Mouse (Mus musculus): ENCODE results near the gene Adh4. TPM values are rescaled to one million over a fixed set of nuclear protein-coding genes. Genes with fewer than 3 reads are reported as not detected.
A peak's percentile ranks its signal among the peaks of the same experiment; 100 is the strongest.
"Not testable (repeated sequence)": the region's sequence is repeated elsewhere in the genome, so short reads cannot be mapped to it uniquely, and the experiment has no call there.

Gene Adh4
- polyA plus RNA-seq (2015; fragmentation: Nextera tagmentation; extraction: Ambion mirVana): not detected in 2 replicates

DNA sequence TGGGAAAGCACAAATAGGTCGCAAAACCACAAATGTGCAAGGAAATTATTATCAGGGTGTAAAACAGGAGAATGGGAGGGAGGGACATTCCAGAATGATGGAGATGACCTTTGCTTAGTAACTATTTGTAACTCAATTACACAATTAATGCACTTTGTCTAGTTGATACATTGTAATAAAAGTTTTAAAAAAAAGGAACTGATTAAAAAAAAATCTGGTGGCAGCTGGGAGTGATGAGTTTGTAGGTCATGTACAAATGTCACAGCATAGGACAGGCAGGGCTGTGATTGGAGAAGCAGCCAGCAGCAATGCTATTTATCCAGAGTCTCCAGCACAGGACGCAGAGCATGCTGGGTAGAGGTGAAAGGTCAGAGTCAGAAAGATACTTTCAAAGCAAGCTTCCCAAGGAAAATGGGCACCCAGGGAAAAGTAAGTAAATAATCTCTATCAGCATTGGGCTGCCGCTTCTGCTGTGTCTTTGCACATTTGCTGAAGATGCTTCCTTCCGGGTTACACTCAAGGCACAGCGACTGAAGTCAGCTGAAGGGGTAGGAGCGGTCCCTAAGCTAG, at the start of gene Adh4:
Gene Adh4 (plus strand): TSS at position 346 of the 570 bp plus-strand sequence.
- DNase-seq (ENCODE audit: low spot score): no peak

DNA sequence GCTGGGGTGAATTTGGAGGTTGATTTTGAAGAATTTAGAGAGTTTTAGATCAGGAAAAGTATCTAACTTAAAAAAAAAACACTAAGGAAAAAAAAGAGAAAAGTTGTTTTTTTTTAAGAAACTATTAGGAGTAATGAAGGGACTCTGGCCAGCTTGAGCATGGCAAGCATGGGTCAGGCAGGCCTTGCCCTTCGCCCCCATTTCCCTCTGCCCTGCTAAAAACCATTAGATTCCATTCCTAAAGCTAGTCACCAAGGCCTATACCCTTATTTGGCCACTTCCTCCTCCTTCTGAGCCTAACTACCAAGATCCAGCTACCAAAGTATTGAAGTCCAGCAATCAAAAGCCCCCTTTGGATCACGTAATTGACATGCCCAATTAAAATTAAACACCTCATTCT, 49.1 kb upstream of the Adh4 start:
- no peak for DNase-seq (ENCODE audit: low spot score)

DNA sequence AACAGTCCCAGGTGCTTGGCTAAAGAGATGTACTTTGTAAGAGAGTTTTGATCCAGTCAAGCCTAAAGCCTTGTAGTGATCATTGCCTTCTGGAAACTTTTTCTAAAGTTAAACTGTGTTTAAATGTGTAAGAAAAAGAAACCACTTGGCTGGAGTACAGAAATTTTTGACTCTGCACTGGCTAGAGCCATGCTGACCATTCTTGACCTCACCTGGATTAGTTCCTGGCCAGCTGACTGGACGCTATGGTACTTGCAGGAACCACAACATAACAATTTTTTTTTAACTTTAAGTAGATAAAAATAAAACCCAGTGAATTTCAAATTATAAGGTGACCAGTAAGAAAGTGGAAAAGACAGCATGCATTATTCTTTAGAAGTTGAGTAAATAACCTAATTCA, 45.7 kb upstream of the Adh4 start:
- DNase-seq (ENCODE audit: low spot score): no peak

DNA sequence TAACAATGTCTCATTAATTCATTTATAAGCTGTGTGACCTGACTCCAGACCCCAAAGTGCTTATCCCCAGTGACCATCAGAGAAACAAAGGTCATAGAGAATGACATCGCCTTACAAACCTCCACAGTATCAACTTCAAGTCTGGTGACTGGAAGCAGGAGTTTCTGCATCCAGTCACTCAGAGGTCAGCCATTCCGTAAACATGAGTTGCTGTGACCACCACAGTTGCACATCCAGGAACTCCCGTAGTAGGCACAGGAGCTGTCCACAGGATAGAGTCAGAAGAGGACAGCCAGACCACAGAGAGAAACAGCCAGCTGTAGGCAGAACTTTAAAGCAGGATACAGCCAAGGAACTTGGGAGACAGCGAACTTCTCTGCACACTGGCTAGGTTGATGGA, 45.0 kb upstream of the Adh4 start:
- DNase-seq (ENCODE audit: low spot score): not testable (repeated sequence)

DNA sequence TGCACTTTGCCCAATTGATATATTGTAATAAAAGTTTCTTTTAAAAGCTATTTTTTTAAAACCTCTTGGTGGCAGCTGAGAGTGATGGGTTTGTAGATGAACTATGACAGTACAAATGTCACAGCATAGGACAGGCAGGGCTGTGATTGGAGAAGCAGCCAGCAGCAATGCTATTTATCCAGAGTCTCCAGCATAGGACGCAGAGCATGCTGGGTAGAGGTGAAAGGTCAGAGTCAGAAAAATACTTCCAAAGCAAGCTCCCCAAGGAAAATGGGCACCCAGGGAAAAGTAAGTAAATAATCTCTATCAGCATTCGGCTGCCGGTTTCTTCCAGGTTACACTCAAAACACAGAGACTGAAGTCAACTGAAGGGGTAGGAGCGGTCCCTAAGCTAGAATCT, 41.3 kb upstream of the Adh4 start:
- DNase-seq (ENCODE audit: low spot score): no peak

DNA sequence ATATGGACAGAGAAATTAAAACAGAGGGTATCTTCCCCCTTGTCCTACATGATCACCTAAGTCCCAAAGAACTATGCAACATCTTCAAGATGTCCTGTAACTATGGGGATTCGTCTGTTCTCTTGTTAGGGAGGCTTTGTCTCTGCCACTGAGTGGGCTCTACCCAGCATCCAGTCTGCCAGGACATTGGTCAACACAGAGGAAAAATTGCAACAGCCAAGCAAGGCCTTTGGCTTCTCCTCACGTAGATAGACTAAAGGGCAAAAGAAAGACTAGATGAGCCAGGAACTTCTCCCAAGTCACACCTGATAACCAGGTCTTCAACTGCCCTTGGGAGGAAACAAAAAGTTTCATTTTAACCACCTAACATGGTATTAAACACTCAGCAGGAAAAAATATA, 40.1 kb upstream of the Adh4 start:
- no peak for DNase-seq (ENCODE audit: low spot score)

DNA sequence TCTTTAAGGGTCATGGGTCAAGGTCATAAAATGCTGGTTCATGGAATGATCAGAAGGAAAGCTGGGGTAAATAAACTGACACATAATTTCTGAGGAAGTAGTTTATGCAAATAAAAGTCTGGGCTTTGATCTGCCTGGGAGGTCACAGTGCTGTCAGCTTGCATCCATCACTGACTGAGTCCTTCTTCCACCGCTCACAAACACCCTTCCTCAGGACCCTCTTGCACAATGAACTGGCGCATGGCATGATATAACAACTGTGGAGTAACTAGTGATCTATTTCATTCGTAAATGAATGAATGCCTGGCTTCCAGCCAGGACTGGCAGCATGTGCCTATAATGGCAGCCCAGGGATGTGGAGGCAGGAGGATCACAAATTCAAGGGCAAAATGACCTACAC, 34.1 kb upstream of the Adh4 start:
- DNase-seq (ENCODE audit: low spot score): no peak

DNA sequence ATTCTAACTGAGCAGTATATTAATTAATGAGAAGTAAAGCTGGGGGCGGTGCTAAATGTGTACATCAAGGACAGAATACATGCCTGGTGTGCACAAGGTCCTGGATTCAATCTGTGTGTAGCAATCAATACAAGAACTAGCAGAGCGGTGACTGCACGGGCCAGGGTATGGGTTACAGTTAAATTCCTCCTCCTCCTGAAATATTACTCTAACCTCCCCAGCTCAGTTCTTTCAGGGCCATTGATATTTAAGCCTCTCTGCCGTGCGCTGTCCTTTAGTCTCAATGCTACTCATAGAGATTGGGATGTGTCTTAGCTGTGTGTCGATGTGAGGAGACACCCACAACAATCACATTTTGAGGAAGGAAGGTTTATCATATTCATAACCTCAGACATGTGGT, 28.1 kb upstream of the Adh4 start:
- no peak for DNase-seq (ENCODE audit: low spot score)

DNA sequence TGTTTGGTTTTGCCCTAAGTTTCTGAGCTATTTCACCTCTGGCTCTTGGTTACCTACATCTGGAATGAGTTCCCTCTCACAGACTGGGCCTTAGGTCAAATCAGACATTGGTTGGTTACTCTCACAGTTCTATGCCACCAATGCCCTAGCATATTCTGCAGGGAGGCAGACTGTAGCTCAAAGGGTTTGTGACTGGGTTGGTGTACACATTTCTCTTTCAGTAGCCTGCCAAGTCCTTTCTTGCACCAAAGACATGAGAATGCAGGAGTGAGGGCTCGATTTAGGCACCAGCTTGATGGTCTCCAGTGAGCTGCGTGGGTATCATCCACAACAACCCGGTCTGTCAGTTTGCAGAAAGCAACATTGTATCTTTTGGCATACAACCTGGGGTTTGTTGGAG, 10.4 kb upstream of the Adh4 start:
- DNase-seq (ENCODE audit: low spot score): no peak

DNA sequence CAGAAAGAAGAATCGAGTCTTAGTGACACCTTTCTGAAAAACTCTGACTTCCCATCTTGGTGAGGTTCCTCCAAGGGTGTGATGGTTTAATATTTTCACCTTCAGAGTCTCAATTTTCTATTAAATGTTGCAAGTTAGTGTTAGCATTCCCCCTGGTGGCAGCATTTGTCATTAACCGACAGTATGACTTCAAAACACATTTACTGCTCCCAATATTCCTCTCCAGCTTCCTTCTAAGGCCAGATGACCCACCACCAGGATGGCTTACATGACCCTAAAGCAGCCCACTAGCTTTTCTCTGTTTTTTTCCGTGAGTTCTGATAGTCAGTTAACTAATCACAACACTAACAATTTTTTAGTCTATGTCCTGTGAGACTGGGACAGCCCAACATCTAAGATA, 9.9 kb upstream of the Adh4 start:
- DNase-seq (ENCODE audit: low spot score): peak; percentile 18

DNA sequence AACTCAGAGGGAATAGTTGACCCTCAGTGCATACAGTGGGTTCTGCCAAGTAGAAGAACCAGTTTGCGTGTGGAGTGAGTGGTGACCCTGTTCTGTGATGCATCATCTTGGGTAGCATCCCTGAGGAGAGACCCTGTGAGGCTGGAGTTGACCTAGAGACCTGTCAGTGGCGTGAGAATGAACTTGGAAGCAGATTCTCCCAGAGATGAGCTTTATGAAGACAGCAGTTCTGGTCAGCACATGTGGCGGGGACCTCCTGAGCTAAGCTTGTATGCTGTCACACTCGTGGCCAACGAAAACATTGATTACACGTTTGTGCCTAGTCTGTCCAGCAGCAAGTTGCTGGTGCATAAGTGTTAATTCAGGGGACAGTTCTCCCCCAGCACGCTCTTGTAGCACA, 9.4 kb upstream of the Adh4 start:
- no peak for DNase-seq (ENCODE audit: low spot score)

DNA sequence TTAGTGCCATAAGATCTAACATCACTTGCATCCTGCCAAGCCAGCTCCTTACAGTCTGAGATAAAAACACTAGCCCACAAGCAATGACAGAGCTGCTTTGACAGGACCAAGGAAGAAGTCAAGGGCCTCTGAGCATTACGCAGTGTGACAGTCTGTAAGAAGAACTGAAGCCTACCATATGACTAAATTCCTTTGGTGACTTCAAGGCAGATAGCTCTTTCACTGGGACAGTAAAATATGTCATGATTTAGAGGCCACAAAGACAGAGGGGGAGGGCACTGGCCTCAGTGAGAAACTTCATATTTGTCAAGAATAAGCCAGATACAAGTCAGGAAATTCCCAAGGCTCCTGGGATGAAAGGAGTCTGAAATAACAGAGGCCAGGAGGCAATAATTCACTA, 7.3 kb upstream of the Adh4 start:
- no peak for DNase-seq (ENCODE audit: low spot score)

DNA sequence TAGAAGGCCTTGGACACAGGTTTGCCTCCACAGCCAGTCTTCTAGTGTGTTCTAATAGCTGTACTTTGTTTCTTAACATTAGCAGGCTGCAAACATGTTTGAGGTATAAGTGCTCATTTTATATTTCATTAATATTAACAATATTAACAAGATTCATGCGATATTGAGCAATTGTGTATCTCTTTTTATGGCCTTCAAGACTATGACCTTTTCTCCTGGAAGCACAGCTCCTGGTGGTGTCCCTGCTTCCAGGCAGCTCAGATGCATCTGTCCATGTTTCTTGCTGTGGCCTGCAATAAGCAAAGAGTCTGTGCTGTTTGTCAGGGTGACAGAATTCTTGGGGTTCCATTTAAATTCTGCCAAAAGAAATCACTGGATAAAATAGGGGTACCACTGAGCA, 5.7 kb upstream of the Adh4 start:
- no peak for DNase-seq (ENCODE audit: low spot score)

DNA sequence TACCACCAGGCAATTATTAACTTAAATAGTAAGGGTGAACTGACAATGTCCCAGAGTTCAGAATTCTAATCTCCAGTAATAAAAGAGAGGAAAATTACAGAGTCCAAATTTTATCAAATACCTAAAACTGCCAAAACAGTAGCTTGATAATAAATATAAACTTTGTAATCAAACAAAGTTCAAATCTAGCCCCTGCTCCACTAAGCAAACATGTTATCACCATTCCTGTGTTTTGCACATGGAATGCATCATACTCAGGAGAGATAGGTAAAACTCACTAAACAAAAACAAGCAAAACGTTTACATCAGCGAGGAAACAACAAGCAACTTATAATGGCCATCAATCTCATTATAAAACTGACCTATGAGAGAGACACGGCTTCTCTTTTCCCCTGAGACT, 5.1 kb upstream of the Adh4 start:
- no peak for DNase-seq (ENCODE audit: low spot score)

DNA sequence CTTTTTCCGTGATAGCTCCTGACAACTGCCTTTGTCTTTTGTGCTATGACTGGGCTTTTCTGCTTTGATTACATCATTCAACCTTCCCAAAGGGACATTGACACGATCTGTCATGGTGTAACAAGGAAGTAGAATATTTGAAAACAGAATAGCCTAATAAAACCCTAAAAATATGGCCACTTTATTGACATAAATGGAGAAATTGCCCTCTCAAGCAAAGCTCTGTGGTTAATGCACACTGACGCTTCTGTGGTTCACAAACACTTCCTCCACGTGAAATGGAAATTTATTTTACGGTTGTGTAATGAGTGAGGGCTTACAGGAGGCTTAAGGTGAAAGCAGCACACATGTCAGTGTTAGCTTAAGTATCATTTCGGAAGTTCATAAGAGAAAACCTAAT, 4.1 kb downstream of the Adh4 start:
- no peak for DNase-seq (ENCODE audit: low spot score)

DNA sequence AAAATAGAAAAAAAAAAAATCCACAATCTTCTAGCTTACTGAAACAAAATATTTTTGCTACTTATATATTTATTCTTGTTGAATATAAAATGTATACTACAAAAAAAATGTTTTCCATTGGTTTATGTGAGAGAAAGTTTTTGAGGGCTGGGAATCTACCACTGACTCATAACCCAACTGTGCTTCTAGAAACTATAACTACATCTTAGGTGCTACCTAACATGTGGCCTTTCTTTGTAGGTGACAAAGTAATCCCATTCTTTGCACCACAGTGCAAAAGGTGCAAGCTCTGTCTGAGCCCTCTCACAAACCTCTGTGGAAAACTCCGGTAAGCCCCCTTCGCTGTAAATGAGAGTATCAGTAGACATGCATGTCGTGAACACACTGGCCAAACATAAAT, 5.1 kb downstream of the Adh4 start:
- no peak for DNase-seq (ENCODE audit: low spot score)

DNA sequence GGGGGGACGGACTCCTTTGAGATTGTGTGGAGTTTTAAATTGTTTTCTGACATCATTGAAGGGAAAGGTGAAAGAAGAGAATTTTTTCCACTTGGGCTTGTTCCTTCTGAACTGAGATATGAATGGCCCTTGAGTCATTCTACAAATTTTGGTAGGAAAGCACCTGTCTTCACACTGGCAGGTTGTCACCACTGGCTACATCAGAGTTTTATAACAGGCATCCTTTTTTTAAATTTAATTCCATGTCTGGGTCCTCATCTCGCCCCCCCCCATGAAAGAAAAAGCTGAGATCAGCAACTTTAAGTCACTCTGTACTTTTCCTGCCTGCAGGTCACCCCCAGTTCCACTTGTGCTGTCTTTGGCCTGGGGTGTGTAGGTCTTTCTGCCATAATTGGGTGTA, 8.4 kb downstream of the Adh4 start:
- no peak for DNase-seq (ENCODE audit: low spot score)

DNA sequence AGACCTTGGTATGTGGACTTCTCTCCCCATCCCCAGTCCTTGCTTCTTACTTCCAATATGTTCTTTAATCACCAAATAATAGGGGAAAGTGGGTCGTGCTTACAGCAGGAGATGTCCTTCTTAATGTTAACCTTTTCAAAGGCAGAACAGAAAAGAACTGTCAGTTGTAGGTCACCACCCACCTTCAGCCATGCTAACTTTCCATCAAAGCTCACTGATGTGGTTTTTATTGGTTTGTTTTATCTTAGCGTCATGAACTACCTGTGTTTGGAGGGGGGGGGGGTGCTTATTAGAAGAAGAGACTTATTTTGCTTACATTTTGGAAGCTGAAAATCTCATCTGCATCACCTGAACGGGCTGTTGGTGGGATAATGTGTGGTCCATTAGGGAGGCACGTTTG, 9.0 kb downstream of the Adh4 start:
- no peak for DNase-seq (ENCODE audit: low spot score)

DNA sequence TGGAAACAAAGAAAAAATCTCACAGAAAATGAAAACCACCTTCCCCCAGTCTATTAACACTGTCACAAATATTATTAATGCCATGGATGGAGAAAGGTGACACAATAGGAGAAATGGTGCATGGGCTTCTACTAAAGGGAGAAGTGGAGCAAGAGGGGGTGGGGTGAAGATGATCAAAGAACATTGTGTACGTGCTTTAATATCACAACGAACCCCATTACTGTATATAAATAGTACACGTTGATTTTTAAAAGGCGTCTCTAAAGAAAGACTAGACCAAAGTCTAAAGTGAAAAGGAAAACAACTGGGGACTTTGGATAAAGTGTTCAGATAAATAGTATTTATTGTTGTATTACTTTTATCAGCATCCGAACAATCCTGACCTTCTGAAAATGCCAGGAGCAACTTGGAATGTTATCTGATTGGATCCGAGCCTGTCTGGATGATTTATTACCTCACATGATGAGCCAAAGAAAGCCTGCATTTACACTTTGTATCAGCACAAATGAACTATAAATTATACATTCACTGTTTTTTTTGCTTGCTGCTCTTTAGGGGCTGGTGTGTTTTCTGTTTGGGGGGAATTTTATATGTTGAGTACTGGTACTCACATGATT, 15.2 kb downstream of the Adh4 start:
- no peak for DNase-seq (ENCODE audit: low spot score)

DNA sequence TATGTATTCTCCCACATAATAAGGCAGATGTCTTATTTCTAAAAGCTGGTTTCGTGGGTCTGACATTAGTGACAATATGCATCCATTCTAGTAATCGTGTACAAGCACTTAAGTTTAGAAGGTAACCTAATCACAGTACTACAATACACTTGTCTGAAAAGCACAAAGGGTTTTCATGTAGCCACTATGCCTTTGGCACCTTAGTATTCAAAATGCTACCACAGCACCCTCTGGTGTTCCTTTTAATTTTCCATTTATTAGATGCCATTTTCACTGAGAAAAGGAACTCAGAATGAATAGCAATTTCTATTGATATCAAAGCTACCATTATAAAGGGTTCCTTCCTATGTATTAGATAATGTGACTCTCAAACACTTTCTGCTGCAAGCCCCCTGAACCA, 16.6 kb downstream of the Adh4 start:
- peak; percentile 25 for DNase-seq (ENCODE audit: low spot score)

DNA sequence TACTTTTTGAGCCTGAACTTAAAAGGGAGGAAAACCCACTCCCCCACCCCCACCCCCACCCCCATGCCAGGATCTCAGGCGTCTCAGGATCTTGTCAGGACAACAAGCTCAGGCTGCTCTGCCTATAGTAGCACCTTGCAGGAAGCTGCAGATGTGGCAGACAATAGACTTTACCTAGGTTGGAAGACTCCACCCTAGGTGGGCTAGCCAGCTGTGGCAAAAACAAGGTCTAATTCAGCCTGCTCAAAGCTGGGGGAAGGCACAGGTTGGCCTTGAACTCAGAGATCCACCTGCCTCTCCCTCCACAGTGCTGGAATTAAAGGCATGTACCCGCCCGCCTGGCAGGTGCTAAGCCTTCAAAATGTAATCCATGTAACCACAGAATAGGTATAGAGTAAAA, 23.4 kb downstream of the Adh4 start:
- DNase-seq (ENCODE audit: low spot score): no peak

DNA sequence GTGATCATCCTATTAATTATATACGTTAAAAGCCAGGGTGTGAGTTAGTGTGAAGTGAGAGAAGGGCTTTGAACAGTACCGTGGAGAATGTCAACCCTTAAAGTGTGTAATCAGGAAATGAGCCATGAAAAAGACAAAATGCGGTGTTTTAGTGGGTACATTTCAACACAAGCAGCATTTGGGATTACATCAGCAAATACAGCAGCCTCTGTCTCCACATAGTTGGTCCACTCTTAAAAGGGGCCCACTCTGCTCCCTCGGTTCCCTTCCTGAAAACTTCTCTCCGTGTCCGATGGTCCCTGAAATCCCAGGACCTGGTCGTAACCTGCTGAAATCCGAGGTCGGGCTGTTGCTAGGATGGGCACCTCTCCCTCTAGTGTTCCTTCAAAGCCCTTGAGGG, 26.9 kb downstream of the Adh4 start:
- no peak for DNase-seq (ENCODE audit: low spot score)

DNA sequence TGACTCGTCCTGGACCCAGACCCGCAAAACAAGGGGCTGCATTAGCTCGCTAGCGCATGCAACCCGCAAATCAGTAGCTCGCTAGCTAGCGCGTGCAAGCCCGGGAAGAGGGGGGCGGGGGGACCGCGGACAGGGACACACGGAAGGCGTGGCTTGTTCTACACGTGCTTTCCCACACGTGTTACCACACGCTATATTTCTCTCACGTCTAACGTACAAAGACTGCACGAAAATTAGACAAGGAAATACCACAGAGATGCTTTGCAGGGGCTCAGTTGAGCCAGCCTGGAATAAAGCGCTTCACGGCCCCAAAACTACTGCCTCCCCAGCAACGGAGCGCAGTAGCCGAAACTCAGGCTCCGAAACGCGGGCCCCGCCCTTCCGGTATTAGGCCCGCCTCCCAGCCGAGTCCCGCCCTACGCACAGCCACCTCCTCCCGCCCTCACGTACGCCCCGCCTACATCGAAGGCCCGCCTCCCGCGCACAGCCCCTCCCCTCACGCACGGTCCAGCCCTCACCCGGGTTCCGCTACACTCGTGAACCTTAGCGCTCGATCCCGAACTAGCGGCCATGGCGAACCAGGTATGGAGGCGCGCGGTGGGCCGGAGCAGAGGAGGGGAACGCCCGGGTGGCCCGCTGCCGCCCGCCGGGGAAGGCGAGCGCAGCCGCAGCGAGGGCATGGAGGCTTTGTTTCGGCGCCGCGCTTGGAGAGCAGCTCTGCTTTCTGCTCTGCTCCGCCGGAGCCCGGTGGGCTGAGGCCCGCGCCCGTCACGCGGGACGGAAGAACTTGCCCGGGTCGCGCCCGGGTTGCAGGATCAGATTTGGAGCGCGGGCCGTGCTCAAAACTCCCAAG, 27.6 kb downstream of the Adh4 start, which contains the start of gene Adh5:
Gene Adh5 (plus strand): TSS at position 482 of the 853 bp plus-strand sequence.
- DNase-seq (ENCODE audit: low spot score): peak; percentile 95

Data from thymus, postnatal 0 days (tissue).